Mouse (Mus musculus): ENCODE measurements around the gene Il7r. TPM values are rescaled to one million over a fixed set of nuclear protein-coding genes. Genes with fewer than 3 reads are reported as not detected.
"Not testable (repeated sequence)": the region's sequence is repeated elsewhere in the genome, so short reads cannot be mapped to it uniquely, and the experiment has no call there.

The Il7r gene
- total RNA-seq (2021), result 1 to 10 TPM; 1.8 to 3.0 TPM
- long read RNA-seq, experiment 1, partial matches to known transcripts, result 0 of 2 reads
- long read RNA-seq, experiment 1, other reads (novel, unspliced or antisense), result 1 of 2 reads
- long read RNA-seq, experiment 2, partial matches to known transcripts, result 0 of 1 reads
- long read RNA-seq, experiment 2, other reads (novel, unspliced or antisense), result 1 of 1 reads

- DNase-seq, result no peak
Measured at GRCm38 (mm10) chr15:9530076-9530475, at the start of gene Il7r. TSS of gene Il7r (minus strand) at chr15:9530176.

GRCm38 (mm10) chr15:9577303-9577702, 47.3 kb upstream of the Il7r start:
- DNase-seq, result peak; percentile 24

DNA sequence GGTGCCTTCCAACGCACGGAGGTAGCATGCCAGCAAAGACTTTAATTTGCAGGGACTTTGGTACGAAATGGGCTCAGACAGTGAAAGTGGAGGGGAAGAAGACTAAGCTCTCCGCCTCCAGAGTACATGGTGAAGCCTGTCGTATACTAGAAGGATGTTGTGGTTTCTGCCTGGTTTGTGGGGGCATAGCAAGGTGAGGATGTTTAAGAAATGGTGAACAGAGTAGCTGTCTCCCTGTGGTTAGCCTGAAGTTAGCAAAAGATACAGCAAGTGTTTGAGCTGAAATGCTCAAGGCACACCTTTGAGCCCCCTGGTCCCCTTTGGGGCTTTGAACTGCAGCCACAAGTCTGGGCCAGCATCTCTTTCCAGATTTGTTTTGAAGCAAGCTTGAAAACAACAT, 44.8 kb upstream of the Il7r start:
- DNase-seq, result no peak

GRCm38 (mm10) chr15:9573361-9573760, 43.4 kb upstream of the Il7r start:
- peak; percentile 87 for DNase-seq

DNA sequence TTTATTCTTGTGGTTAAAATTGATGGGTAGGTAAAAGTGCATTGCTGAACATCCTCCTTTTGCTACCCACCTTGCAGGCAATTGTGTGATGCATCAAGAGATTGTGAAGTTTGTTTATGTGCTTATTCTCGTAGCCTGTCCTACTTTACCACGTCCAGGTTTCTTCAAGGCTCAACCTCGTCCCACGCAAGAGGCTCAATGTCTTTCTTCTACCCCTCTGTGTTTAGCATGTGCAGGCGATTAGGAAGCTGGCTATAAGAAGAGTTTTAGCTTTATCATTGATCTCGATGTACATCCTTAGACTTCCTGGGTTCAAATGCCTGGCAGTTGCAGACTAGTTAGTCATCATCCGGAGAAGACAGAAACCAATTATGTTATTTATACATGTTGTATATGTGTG, 42.7 kb upstream of the Il7r start:
- DNase-seq, result no peak

DNA sequence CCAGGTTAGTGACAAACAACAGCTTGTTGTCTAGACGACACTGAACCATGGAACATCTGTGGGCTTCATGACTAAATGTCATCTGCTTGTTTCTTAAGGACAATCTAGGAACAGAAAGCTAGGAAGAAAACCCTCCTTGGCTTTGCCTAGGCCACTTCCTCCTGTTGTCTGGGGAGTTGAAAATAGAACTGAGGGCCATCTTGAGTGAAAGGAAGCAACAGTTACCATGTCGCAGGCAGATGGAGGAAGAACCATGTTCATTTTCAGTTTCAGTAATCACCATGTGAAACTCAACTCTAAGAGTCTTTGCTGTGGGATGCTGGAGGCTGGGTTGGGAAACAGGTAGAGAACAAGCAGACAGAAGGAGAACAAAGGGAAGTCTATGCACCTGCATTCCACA, 41.9 kb upstream of the Il7r start:
- DNase-seq, result no peak

GRCm38 (mm10) chr15:9567316-9567715, 37.3 kb upstream of the Il7r start:
- no peak for DNase-seq

- DNase-seq, result peak; percentile 72
Measured at GRCm38 (mm10) chr15:9565396-9565795, 35.4 kb upstream of the Il7r start.

DNA sequence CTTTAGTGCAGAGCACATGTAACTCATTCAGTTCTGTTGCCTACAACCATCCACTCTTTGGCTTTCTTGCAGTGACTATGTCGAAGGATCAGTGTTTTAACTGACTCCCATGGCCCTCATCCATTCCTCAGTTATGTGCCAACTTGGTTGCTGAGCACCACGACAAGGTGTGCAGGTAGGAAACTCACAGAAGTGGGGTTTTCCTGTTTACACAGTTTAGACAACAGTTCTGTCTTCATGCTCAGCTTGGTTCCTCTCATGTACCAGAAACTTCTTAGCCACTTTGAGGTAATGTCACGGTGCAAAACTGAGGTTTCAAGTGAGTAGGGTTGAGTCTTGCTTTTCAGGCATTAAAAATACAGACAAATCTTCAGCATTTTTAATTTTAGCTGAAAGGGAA, 34.2 kb upstream of the Il7r start:
- no peak for DNase-seq

GRCm38 (mm10) chr15:9557264-9557663, 27.3 kb upstream of the Il7r start:
- DNase-seq, result not testable (repeated sequence)

- DNase-seq, result no peak
Measured at GRCm38 (mm10) chr15:9548951-9549350, 19.0 kb upstream of the Il7r start.

DNA sequence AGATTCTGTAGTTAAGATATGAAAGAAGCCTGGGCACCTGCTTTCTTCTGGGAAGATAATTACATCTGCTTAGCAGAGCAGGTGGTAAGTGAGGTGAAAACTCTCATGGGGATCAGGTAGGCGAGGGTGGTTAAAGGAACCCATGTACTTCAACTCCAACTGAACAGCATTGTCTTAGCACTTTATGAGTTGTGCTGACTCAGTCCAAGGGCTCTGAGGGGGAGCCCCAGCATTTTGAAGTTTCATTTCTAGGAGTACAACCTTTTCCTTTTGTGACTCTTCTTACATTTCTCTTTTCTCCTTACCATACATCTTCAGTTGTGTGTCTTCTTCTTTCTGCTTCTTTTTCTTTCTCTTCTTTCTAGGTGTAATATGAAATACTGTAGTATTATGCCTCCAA, 5.2 kb upstream of the Il7r start:
- DNase-seq, result no peak

- no peak for DNase-seq
Measured at GRCm38 (mm10) chr15:9533356-9533902, 3.5 kb upstream of the Il7r start.

- DNase-seq, result no peak
Measured at GRCm38 (mm10) chr15:9529646-9530045, 330 bp downstream of the Il7r start.

DNA sequence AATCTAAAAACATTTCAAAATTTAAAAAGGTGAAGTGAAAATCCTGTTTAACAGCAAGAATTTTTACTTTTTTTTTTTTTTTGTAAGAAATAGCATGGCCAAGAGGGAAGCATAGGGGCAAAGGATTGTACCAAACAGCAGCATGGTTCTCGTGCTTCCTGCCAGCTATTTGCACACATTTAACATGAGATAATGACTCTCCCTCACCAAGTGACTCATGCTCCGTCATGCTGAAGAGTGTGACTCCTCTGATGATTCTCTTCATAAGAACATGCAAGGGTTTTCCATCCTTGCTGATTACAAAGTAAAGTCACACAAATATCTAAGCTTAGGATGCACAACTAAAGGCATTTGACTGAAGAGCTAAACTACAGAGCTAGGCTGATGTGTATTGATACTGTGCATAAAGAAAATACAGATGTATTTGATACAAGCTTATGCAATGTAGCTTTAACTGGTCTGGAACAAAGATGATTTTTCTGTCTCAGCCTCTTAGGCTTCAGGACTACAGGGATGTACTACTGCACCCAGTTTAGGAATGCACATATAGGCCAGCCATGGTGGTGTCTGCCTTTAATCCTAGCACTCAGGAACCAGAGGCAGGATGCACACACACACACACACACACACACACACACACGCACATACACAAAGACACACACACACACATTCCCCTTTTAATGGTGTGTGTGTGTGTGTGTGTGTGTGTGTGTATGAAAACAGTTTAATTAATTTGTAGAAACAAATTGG, 1.6 kb downstream of the Il7r start:
- no peak for DNase-seq

DNA sequence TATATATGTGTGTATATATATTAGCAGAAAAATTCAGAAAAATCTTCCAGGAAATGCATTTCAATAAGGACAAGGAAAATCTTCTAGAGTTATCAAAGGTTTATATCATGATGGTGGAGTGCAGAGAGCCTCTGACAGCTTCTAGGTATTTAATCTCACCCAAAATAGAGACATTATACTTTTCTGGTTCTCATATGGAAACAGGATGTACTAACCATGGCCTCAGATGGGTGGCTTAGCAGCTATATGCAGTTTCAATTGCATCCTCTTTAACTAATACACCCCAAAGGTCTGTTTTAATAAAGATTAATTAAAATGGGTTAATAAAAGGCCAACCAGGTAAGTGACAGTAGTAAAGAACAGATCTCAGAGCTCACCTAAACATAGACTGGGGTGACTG, 3.6 kb downstream of the Il7r start:
- DNase-seq, result no peak

DNA sequence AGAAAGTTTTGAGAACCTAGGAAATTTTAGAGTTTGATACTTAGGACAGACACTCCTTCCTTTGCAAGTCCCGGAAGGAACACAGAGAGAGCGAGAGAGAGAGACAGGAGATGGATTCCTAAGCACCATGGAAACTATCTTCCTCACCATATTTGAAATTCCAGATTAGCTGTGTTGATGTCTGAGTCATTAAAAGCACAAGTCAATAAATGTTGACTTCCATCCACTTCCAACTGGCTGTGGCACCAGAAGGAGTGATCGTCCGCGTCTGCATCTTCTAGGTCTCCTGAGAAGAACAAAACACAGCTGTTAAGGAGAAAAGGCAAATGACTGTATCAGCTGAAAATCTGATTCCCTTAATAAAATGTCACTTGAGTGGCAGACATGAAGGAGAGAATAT, 5.1 kb downstream of the Il7r start:
- DNase-seq, result no peak

DNA sequence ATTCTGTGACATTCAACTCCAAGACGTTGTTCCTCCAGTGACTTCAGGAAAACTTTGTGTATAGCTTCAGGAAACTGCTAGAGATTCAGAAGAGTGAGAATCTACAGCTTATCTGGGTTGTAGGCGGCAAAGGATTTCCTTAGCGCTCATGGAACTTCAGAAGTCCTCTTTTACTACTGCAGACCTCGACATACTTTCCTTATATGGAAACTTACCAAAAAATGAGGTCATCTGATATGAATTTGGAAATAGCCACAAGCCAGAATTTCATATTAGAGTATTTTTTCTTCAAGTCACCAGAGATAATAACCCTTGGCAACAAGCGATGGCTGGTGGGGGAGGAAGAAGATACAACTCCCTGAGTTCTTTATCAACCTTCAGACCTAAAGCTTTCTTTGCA, 6.0 kb downstream of the Il7r start:
- peak; percentile 5 for DNase-seq

- no peak for DNase-seq
Measured at GRCm38 (mm10) chr15:9523059-9523458, 6.9 kb downstream of the Il7r start.

DNA sequence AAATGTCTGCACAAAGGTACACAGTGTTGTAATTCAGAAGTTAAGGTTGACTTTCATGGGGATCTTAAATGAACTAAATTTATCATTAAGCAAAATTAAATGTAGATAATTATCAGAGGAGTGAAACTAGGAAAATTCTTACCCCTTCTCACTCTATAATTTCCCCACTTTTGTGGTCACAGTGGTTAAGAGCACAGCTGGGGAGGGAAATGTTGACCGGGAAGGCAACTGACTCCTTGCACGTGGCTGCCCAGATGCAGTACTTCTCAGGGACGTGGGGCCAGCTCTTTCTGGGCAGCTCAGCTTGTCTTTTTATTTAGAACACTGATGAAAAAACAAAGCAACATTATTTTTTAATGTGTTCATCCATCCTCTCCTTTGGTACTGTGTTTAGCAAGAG, 37.9 kb downstream of the Il7r start:
- no peak for DNase-seq

DNA sequence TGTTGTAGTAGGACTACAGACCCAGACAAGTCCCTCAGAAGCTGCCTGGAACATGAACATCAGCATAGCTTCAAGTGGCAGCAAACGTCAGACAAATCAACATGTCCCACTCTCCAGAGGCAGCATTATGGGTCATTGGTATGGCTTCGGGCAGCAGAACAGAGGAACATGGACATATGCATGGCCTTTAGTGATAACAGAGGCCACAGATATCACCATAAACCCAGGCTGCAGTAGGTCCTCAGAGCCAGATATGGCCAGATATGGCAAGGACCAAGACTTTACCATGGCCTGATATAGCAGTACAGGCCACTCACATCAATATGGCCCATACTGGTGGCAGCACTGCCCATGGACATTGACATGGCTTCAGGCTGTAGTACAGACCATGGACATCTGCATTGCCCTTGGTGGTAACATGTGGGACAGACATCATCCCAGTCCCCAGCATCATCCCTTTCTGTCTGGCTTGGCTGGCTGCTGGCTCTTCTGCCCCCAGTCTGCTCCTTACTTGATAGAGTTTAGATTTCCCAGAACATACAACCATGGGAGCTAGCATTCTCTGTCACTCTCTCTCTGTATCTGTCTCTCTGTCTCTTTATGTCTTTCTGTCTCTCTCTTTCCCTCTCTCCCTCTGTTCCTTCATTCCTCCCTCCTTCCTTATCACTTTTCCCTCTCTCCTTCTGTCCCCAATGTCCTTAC, 40.4 kb downstream of the Il7r start:
- DNase-seq, result no peak

DNA sequence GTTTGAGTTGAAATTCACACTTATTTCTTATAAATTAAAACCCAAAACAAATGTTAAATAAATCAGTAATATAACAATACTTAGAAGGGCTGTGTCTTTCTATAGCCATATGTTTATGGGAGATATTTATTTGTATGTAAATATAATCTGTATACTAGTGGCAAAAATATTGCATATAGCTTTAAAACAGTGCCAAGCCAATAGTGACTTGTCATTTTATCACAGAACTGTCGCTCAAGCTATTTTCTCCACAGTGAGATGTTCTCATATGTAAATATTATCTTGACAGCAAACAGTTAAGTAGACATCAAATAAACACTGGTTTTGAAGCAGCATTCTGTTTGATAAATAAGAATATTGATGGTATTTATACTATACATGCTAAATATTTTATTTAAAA, 56.8 kb downstream of the Il7r start:
- DNase-seq, result no peak

- DNase-seq, result no peak
Measured at GRCm38 (mm10) chr15:9472618-9473017, 57.4 kb downstream of the Il7r start.
